Mouse (Mus musculus): Measurements from ENCODE around the gene Mta3. TPM values are rescaled to one million over a fixed set of nuclear protein-coding genes. Genes with fewer than 3 reads are reported as not detected.

Mta3 gene
- polyA plus RNA-seq, 1 experiment: 44.5 TPM

GRCm38 (mm10) chr17:83816996-83817395 lies 111.0 kb downstream of the Mta3 start:
- Histone ChIP-seq H3K4me1 (replicated peaks; ENCODE audit: control insufficient read depth, insufficient read depth, low read length) (peaks cover 15% of the 10 kb centered on the region), H3K36me3 (ENCODE audit: control insufficient read depth, insufficient read depth, low read length) (peaks cover 2% of the 10 kb centered on the region; the same call in 1 of the 2 replicates)
- 51% methylated on average over 7 of the region's 7 CpGs for WGBS

GRCm38 (mm10) chr17:83819503-83819902 lies 113.5 kb downstream of the Mta3 start:
- Histone ChIP-seq H3K27ac (ENCODE audit: control insufficient read depth, insufficient read depth, low read length) (no peak overlapping the region), H3K4me1 (replicated peaks; ENCODE audit: control insufficient read depth, insufficient read depth, low read length) (peaks cover 28% of the 10 kb centered on the region), H3K27me3 (ENCODE audit: control insufficient read depth, insufficient read depth, low read length) (no peaks in the 10 kb centered on the region), H3K36me3 (ENCODE audit: control insufficient read depth, insufficient read depth, low read length) (no peaks in the 10 kb centered on the region), H3K4me3 (ENCODE audit: control insufficient read depth, insufficient read depth, low read length) (no peak overlapping the region)
- WGBS: 83% methylated on average over 8 of the region's 8 CpGs
- TF ChIP-seq CTCF (IDR thresholded peaks at IDR 0.05; ENCODE audit: borderline replicate concordance, control insufficient read depth, extremely low read depth, insufficient read depth, low read length, poor library complexity) (no peak), POLR2A (IDR thresholded peaks at IDR 0.05; ENCODE audit: control insufficient read depth, extremely low read depth, insufficient read depth, low read length, poor library complexity) (no peak)
- DNase-seq: no peak

More at GRCm38 (mm10) chr17:83816996-83817395, 111.0 kb downstream of the Mta3 start:
- no peak overlapping the region for H3K27ac ChIP-seq (ENCODE audit: control insufficient read depth, insufficient read depth, low read length)
- TF ChIP-seq CTCF (IDR thresholded peaks at IDR 0.05; ENCODE audit: borderline replicate concordance, control insufficient read depth, extremely low read depth, insufficient read depth, low read length, poor library complexity) (no peak), POLR2A (IDR thresholded peaks at IDR 0.05; ENCODE audit: control insufficient read depth, extremely low read depth, insufficient read depth, low read length, poor library complexity) (no peak)
- no peak for DNase-seq
- no peak overlapping the region for H3K4me3 ChIP-seq (ENCODE audit: control insufficient read depth, insufficient read depth, low read length)
- no peaks in the 10 kb centered on the region for H3K27me3 ChIP-seq (ENCODE audit: control insufficient read depth, insufficient read depth, low read length)

- Histone ChIP-seq H3K27ac (ENCODE audit: control insufficient read depth, insufficient read depth, low read length) (no peak overlapping the region), H3K36me3 (ENCODE audit: control insufficient read depth, insufficient read depth, low read length) (no peaks in the 10 kb centered on the region), H3K27me3 (ENCODE audit: control insufficient read depth, insufficient read depth, low read length) (no peaks in the 10 kb centered on the region), H3K4me1 (replicated peaks; ENCODE audit: control insufficient read depth, insufficient read depth, low read length) (peaks cover 20% of the 10 kb centered on the region), H3K4me3 (ENCODE audit: control insufficient read depth, insufficient read depth, low read length) (no peak overlapping the region)
- whole genome bisulfite sequencing: 93% methylated on average over 5 of the region's 5 CpGs
- DNase-seq: no peak
- no peak for TF ChIP-seq POLR2A (IDR thresholded peaks at IDR 0.05; ENCODE audit: control insufficient read depth, extremely low read depth, insufficient read depth, low read length, poor library complexity)
- TF ChIP-seq CTCF (IDR thresholded peaks at IDR 0.05; ENCODE audit: borderline replicate concordance, control insufficient read depth, extremely low read depth, insufficient read depth, low read length, poor library complexity): no peak
These were observed 114.7 kb downstream of the Mta3 start for GRCm38 (mm10) chr17:83820701-83821100.

GRCm38 (mm10) chr17:83821876-83822275 lies 115.9 kb downstream of the Mta3 start:
- peaks cover 13% of the 10 kb centered on the region for H3K4me1 ChIP-seq (replicated peaks; ENCODE audit: control insufficient read depth, insufficient read depth, low read length)
- no peaks in the 10 kb centered on the region for H3K27me3 ChIP-seq (ENCODE audit: control insufficient read depth, insufficient read depth, low read length)
- no peak for TF ChIP-seq POLR2A (IDR thresholded peaks at IDR 0.05; ENCODE audit: control insufficient read depth, extremely low read depth, insufficient read depth, low read length, poor library complexity)
- TF ChIP-seq CTCF (IDR thresholded peaks at IDR 0.05; ENCODE audit: borderline replicate concordance, control insufficient read depth, extremely low read depth, insufficient read depth, low read length, poor library complexity): no peak
- 89% methylated on average over 3 of the region's 3 CpGs for WGBS
- H3K4me3 ChIP-seq (ENCODE audit: control insufficient read depth, insufficient read depth, low read length): no peak overlapping the region
- no peaks in the 10 kb centered on the region for H3K36me3 ChIP-seq (ENCODE audit: control insufficient read depth, insufficient read depth, low read length)
- no peak overlapping the region for H3K27ac ChIP-seq (ENCODE audit: control insufficient read depth, insufficient read depth, low read length)
- no peak for DNase-seq

DNA sequence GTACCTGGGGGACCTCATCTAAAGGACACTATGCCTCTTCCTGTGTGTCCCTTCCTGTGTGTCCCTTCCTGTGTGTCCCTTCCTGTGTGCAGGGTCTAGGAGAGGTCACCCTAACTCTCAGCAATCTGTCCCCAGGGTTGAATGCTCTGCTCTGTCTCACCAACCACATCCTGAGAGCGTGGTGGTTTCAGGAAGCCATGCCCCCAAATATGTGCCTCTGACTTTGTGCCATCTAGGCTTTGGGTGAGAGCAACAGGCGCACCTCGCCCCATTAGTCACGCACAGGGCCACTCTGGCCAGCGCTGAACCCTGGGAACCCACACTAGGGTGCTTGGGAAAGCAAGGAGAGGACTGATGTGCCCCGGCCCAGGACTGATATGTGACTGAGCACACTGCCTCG lies 117.9 kb downstream of the Mta3 start:
- Histone ChIP-seq H3K4me3 (ENCODE audit: control insufficient read depth, insufficient read depth, low read length) (no peak overlapping the region), H3K27me3 (ENCODE audit: control insufficient read depth, insufficient read depth, low read length) (no peaks in the 10 kb centered on the region), H3K36me3 (ENCODE audit: control insufficient read depth, insufficient read depth, low read length) (no peaks in the 10 kb centered on the region), H3K4me1 (replicated peaks; ENCODE audit: control insufficient read depth, insufficient read depth, low read length) (peaks cover 13% of the 10 kb centered on the region), H3K27ac (ENCODE audit: control insufficient read depth, insufficient read depth, low read length) (no peak overlapping the region)
- 18% methylated on average over 7 of the region's 7 CpGs for WGBS
- no peak for TF ChIP-seq CTCF (IDR thresholded peaks at IDR 0.05; ENCODE audit: borderline replicate concordance, control insufficient read depth, extremely low read depth, insufficient read depth, low read length, poor library complexity)
- no peak for TF ChIP-seq POLR2A (IDR thresholded peaks at IDR 0.05; ENCODE audit: control insufficient read depth, extremely low read depth, insufficient read depth, low read length, poor library complexity)
- peak; percentile 29 for DNase-seq

- Histone ChIP-seq H3K27me3 (ENCODE audit: control insufficient read depth, insufficient read depth, low read length) (no peaks in the 10 kb centered on the region), H3K36me3 (ENCODE audit: control insufficient read depth, insufficient read depth, low read length) (no peaks in the 10 kb centered on the region), H3K4me3 (ENCODE audit: control insufficient read depth, insufficient read depth, low read length) (no peak overlapping the region), H3K4me1 (replicated peaks; ENCODE audit: control insufficient read depth, insufficient read depth, low read length) (peaks cover 9% of the 10 kb centered on the region), H3K27ac (ENCODE audit: control insufficient read depth, insufficient read depth, low read length) (no peak overlapping the region)
- TF ChIP-seq POLR2A (IDR thresholded peaks at IDR 0.05; ENCODE audit: control insufficient read depth, extremely low read depth, insufficient read depth, low read length, poor library complexity) (no peak), CTCF (IDR thresholded peaks at IDR 0.05; ENCODE audit: borderline replicate concordance, control insufficient read depth, extremely low read depth, insufficient read depth, low read length, poor library complexity) (no peak)
- WGBS: 30% methylated on average over 3 of the region's 3 CpGs
- no peak for DNase-seq
These were observed 123.4 kb downstream of the Mta3 start for GRCm38 (mm10) chr17:83829356-83829755.

Measured in thymus, adult 2 months (tissue).